Mouse (Mus musculus) kidney, adult 2 months (tissue): ENCODE data around the gene Lrrc8c.

Experiments
- CTCF ChIP-seq: fragments of 200-500 bp; conservative IDR thresholded peaks from 2 replicates; pipeline ENCODE4 v1.5.1; 2011; ENCODE audit warnings: low read depth, mild to moderate bottlenecking, control low read depth, low read length, moderate library complexity, mixed read lengths; ENCODE audit not compliant: insufficient read depth, insufficient read length
- POLR2A ChIP-seq: fragments of 200-500 bp; IDR thresholded peaks from one replicate; pipeline ENCODE4 v1.6.1; 2011; ENCODE audit warnings: low read depth, low read length, control low read depth

- TF ChIP-seq CTCF (no peak), POLR2A (no peak)
Observed at GRCm38 (mm10) chr5:105551808-105552207, 32.6 kb downstream of the Lrrc8c start.
